Mouse (Mus musculus): ENCODE measurements around the gene Macrod2. TPM values are rescaled to one million over a fixed set of nuclear protein-coding genes. Genes with fewer than 3 reads are reported as not detected.
A peak's percentile ranks its signal among the peaks of the same experiment; 100 is the strongest.

Macrod2 gene
- 10 to 100 TPM; 51.0 to 52.7 TPM for total RNA-seq (2021)
- long read RNA-seq, experiment 1, transcript Macrod2-204 (4 exons, 3,554 nt): major isoform, 7 of 19 reads
- long read RNA-seq, experiment 1, partial matches to known transcripts: 8 of 19 reads
- long read RNA-seq, experiment 1, other reads (novel, unspliced or antisense): 3 of 19 reads
- long read RNA-seq, experiment 2, partial matches to known transcripts: 5 of 11 reads
- long read RNA-seq, experiment 2, other reads (novel, unspliced or antisense): 3 of 11 reads

- DNase-seq (ENCODE audit: low spot score in 2 of 2): peak; percentile 97 to 99
These were observed at the start of gene Macrod2 for GRCm38 (mm10) chr2:140395179-140395578. Gene Macrod2, plus strand, starts transcription at chr2:140395309.

GRCm38 (mm10) chr2:140359905-140360304 is 35.2 kb upstream of the Macrod2 start:
- DNase-seq (ENCODE audit: low spot score in 2 of 2): no peak

DNA sequence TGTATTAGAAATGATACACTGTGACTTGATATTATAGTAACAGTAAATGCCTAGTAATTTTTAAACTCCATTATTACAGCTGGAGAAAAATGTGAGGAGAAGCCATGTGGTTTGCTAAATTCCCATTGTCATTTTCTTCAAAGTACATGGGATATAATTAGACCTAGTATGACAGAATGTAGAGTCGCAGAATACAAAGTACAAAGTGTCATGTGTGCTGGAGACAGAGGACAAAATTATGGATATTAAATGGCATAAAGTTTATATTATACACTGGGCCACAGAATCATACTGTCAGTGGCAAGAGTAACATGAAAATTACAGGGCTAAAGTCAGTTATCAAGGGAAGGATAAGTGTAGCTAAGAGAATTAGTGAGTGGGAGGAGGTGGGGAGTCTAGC is 30.3 kb upstream of the Macrod2 start:
- DNase-seq (ENCODE audit: low spot score in 2 of 2): no peak

- DNase-seq (ENCODE audit: low spot score in 2 of 2): no peak
These were observed 5.6 kb upstream of the Macrod2 start, which contains the start of gene Sel1l2 for GRCm38 (mm10) chr2:140389525-140389924. Gene Sel1l2, minus strand, starts transcription at chr2:140389706.

- DNase-seq (ENCODE audit: low spot score in 2 of 2): peak; percentile 19 to 44
These were observed 679 bp downstream of the Macrod2 start for GRCm38 (mm10) chr2:140395744-140396231.

- DNase-seq (ENCODE audit: low spot score in 2 of 2): no peak
These were observed 30.7 kb downstream of the Macrod2 start for GRCm38 (mm10) chr2:140425844-140426243.

- DNase-seq (ENCODE audit: low spot score in 2 of 2): peak in 1 of 2 experiments; percentile 9
These were observed 32.2 kb downstream of the Macrod2 start for GRCm38 (mm10) chr2:140427283-140427682.

DNA sequence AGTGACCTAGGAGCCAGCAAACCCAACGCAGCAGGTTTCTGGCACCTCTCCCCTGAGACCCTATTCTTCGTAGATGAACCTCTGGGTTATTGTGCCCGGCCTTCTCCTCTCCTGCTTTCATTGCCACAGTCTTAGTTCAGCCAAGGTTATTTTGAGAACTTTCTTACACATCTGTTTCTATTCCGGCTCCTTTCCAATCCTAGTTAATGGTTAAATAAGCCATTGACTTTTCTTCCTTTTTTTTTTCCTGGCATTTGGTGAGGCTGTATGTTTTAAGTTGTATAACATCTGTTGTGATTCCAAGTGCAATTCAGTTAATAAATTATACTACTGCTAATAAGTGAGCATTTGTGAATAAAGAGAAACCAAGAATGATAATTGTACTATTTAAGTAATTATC is 44.0 kb downstream of the Macrod2 start:
- no peak for DNase-seq (ENCODE audit: low spot score in 2 of 2)

GRCm38 (mm10) chr2:140448636-140449035 is 53.5 kb downstream of the Macrod2 start:
- DNase-seq (ENCODE audit: low spot score in 2 of 2): no peak

GRCm38 (mm10) chr2:140475770-140476169 is 80.7 kb downstream of the Macrod2 start:
- DNase-seq (ENCODE audit: low spot score in 2 of 2): no peak

GRCm38 (mm10) chr2:140476891-140477290 is 81.8 kb downstream of the Macrod2 start:
- no peak for DNase-seq (ENCODE audit: low spot score in 2 of 2)

GRCm38 (mm10) chr2:140482604-140483003 is 87.5 kb downstream of the Macrod2 start:
- no peak for DNase-seq (ENCODE audit: low spot score in 2 of 2)

GRCm38 (mm10) chr2:140497688-140498087 is 102.6 kb downstream of the Macrod2 start:
- peak; percentile 55 to 66 for DNase-seq (ENCODE audit: low spot score in 2 of 2)

GRCm38 (mm10) chr2:140500951-140501350 is 105.8 kb downstream of the Macrod2 start:
- DNase-seq (ENCODE audit: low spot score in 2 of 2): peak; percentile 57 to 72

GRCm38 (mm10) chr2:140521472-140521871 is 126.4 kb downstream of the Macrod2 start:
- DNase-seq (ENCODE audit: low spot score in 2 of 2): no peak

GRCm38 (mm10) chr2:140530214-140530613 is 135.1 kb downstream of the Macrod2 start:
- peak; percentile 13 to 46 for DNase-seq (ENCODE audit: low spot score in 2 of 2)

GRCm38 (mm10) chr2:140532024-140532423 is 136.9 kb downstream of the Macrod2 start:
- DNase-seq (ENCODE audit: low spot score in 2 of 2): no peak

DNA sequence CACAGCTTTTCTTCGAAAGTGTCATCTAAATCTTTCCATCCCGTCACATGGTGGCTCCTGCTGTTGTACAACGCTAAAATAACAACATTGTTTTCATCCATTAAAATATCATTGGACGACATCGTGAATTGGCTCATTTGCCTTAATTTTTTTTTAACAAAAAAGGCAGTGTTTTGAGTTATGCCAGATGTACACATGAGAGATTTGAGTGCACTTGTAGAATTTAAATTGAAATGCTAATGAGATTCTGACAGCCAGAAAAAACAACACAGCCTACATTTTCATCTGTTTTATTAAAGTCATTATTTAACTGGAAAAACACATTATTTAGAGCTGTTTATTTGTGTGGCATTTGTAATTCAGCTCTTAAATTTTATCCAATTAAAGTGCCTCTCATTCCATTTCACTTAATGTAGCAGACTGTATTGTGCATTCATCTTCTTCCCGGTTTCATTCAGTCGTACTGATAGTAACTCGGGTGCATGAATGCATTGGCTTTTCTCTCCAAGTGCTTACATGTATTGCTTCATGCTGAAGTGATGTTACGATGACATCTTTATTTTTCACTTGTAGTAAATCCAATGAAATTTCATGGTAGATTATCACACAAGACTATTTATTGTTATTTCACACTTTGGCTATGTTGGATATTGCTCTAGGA is 137.9 kb downstream of the Macrod2 start:
- no peak for DNase-seq (ENCODE audit: low spot score in 2 of 2)

DNA sequence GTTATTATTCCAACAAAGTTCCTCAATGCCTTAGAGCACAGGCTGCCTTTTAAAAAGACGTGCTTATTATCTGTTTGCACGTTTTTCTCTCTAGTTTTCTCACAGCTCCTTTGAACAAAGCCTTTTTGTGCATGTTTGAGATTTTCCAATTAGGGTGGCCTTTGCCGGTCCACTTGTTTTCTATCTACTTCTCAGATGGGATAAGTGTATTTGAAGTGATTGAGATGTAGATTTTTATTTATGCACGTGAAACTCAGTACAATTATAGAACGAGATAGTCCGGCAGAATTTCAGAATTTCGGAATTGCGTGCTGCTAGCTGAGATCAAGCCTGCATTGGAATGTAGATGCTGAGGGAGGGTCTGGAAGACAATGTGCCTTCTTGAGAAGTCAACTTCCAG is 138.5 kb downstream of the Macrod2 start:
- no peak for DNase-seq (ENCODE audit: low spot score in 2 of 2)

DNA sequence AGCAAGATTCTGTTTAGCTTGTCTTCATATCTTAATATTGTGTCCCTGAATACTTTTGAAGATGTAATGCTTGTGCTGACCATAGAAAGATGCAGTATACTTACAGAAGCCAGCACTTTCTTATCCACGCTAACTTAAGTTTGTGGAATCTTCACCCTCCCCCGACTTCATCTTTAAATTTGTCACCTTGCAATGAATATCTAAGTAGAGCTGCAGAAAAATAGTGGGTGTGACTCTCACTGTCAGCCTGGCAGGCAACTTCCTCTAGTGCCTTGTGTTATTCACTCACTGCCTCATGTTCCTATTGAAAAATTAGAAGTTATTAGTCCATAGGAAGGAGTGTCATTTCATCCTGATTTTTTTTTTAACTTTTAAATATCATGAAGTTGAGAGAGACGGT is 139.5 kb downstream of the Macrod2 start:
- no peak for DNase-seq (ENCODE audit: low spot score in 2 of 2)

GRCm38 (mm10) chr2:140535832-140536571 is 140.9 kb downstream of the Macrod2 start:
- DNase-seq (ENCODE audit: low spot score in 2 of 2): no peak

- DNase-seq (ENCODE audit: low spot score in 2 of 2): no peak
These were observed 154.2 kb downstream of the Macrod2 start for GRCm38 (mm10) chr2:140549286-140549685.
